Mouse (Mus musculus) embryonic facial prominence, embryonic 13.5 days (tissue): ENCODE data around the gene Nacc1. TPM values are rescaled to one million over a fixed set of nuclear protein-coding genes. Genes with fewer than 3 reads are reported as not detected.

Source experiments
- ATAC-seq: fragments of 200-750 bp; cut with Nextera tagmentation; 2 replicates; pipeline ENCODE4 v1.8.0; 2017; ENCODE audit warnings: low read depth; ENCODE audit not compliant: insufficient number of reproducible peaks, insufficient read depth, low FRiP score, low TSS enrichment
- H3K27ac ChIP-seq: fragments of 300-500 bp; sonication (generic); 2 replicates; pipeline ENCODE4 v1.5.1; 2015; ENCODE audit warnings: moderate library complexity, mild to moderate bottlenecking, inconsistent platforms
- H3K27me3 ChIP-seq: fragments of 300-500 bp; sonication (generic); 2 replicates; pipeline ENCODE4 v1.6.1; 2015; ENCODE audit warnings: mild to moderate bottlenecking, inconsistent platforms
- H3K36me3 ChIP-seq: fragments of 300-500 bp; sonication (generic); 2 replicates; pipeline ENCODE4 v1.6.1; 2015; ENCODE audit warnings: mild to moderate bottlenecking, inconsistent platforms
- H3K4me1 ChIP-seq: fragments of 300-500 bp; sonication (generic); 2 replicates; pipeline ENCODE4 v1.6.1; 2015; ENCODE audit warnings: inconsistent platforms
- H3K4me2 ChIP-seq: fragments of 300-500 bp; sonication (generic); 2 replicates; pipeline ENCODE4 v1.6.1; 2015; ENCODE audit warnings: moderate library complexity, mild to moderate bottlenecking, inconsistent platforms
- H3K4me3 ChIP-seq: fragments of 300-500 bp; sonication (generic); 2 replicates; pipeline ENCODE4 v1.5.1; 2015; ENCODE audit warnings: mild to moderate bottlenecking, inconsistent platforms
- H3K9ac ChIP-seq: fragments of 300-500 bp; sonication (generic); 2 replicates; pipeline ENCODE4 v1.6.1; 2015; ENCODE audit warnings: mild to moderate bottlenecking, inconsistent platforms
- H3K9me3 ChIP-seq: fragments of 300-500 bp; sonication (generic); 2 replicates; pipeline ENCODE4 v1.6.1; 2016; ENCODE audit warnings: inconsistent platforms
- WGBS: fragments of 180-500 bp; shearing (Covaris S2); methylation state at CpG from one replicate; pipeline ENCODE4 v1.1.7; 2015; ENCODE audit warnings: mixed read lengths; 5-methylcytosine and 5-hydroxymethylcytosine counted together
- polyA plus RNA-seq: library from polyadenylated mRNA; unstranded; fragments of >200 nt; fragmentation: Nextera tagmentation; extraction: Ambion mirVana; gene quantifications from 2 replicates; pipeline ENCODE4 v1.2.1, GENCODE M21; 2015

Nacc1 gene
- polyA plus RNA-seq, 1 experiment from 2014 or later = 16.6 TPM

- peaks cover 14% of the 10 kb centered on the region for H3K4me1 ChIP-seq
- 86% methylated on average over 14 of the region's 14 CpGs for WGBS
- H3K4me3 ChIP-seq = no peak overlapping the region
- no peak for ATAC-seq
- H3K27ac ChIP-seq = no peak overlapping the region
- H3K9me3 ChIP-seq = no peaks in the 10 kb centered on the region
- H3K4me2 ChIP-seq = no peak overlapping the region
- peaks cover 16% of the 10 kb centered on the region for H3K27me3 ChIP-seq
- H3K9ac ChIP-seq = no peak overlapping the region
- peaks cover 72% of the 10 kb centered on the region for H3K36me3 ChIP-seq
Measured at GRCm38 (mm10) chr8:84697166-84698130, 9.8 kb upstream of the Nacc1 start.

GRCm38 (mm10) chr8:84695140-84695539 is 7.5 kb upstream of the Nacc1 start:
- Histone ChIP-seq H3K9ac (no peak overlapping the region), H3K36me3 (peaks cover 84% of the 10 kb centered on the region), H3K27me3 (no peaks in the 10 kb centered on the region), H3K9me3 (no peaks in the 10 kb centered on the region), H3K4me1 (peaks cover 6% of the 10 kb centered on the region), H3K4me2 (no peak overlapping the region), H3K27ac (no peak overlapping the region), H3K4me3 (no peak overlapping the region)
- WGBS = 89% methylated on average over 6 of the region's 6 CpGs
- ATAC-seq = no peak

GRCm38 (mm10) chr8:84693332-84693731 is 5.7 kb upstream of the Nacc1 start:
- no peaks in the 10 kb centered on the region for H3K27me3 ChIP-seq

GRCm38 (mm10) chr8:84689091-84689915 is 1.6 kb upstream of the Nacc1 start:
- Histone ChIP-seq H3K27ac (peak overlapping the region; percentile 82), H3K9me3 (no peaks in the 10 kb centered on the region), H3K4me3 (peak overlapping the region; percentile 84), H3K9ac (peak overlapping the region; percentile 87), H3K27me3 (no peaks in the 10 kb centered on the region), H3K36me3 (peaks cover 31% of the 10 kb centered on the region), H3K4me1 (peaks cover 42% of the 10 kb centered on the region), H3K4me2 (peak overlapping the region; percentile 91)
- peak; percentile 77 for ATAC-seq
- WGBS = under 1% methylated on average over 47 of the region's 47 CpGs

More at GRCm38 (mm10) chr8:84693332-84693731, 5.7 kb upstream of the Nacc1 start:
- no peak overlapping the region for H3K27ac ChIP-seq
- H3K4me1 ChIP-seq = peaks cover 15% of the 10 kb centered on the region
- no peak overlapping the region for H3K4me3 ChIP-seq
- H3K9me3 ChIP-seq = no peaks in the 10 kb centered on the region
- H3K9ac ChIP-seq = no peak overlapping the region
- ATAC-seq = no peak
- peaks cover 68% of the 10 kb centered on the region for H3K36me3 ChIP-seq
- H3K4me2 ChIP-seq = no peak overlapping the region
- WGBS = 50% methylated on average over 4 of the region's 4 CpGs

GRCm38 (mm10) chr8:84687003-84687704 is 508 bp downstream of the Nacc1 start:
- Histone ChIP-seq H3K9me3 (no peaks in the 10 kb centered on the region), H3K4me1 (peaks cover 42% of the 10 kb centered on the region), H3K27me3 (no peaks in the 10 kb centered on the region), H3K9ac (peak overlapping the region; percentile 100), H3K4me3 (peak overlapping the region; percentile 100), H3K36me3 (peaks cover 20% of the 10 kb centered on the region), H3K27ac (peak overlapping the region; percentile 95), H3K4me2 (peak overlapping the region; percentile 91)
- ATAC-seq = peak; percentile 39
- 0% methylated on average over 54 of the region's 62 CpGs for WGBS

GRCm38 (mm10) chr8:84686191-84687002 is 1.3 kb downstream of the Nacc1 start, which contains the start of gene Trmt1:
TSS of gene Trmt1 (plus strand) at chr8:84686307.
- H3K4me2 ChIP-seq = peak within 1 kb of the TSS; percentile 91

GRCm38 (mm10) chr8:84684537-84684936 is 3.1 kb downstream of the Nacc1 start:
- ATAC-seq = no peak
- H3K4me1 ChIP-seq = peaks cover 43% of the 10 kb centered on the region

More at GRCm38 (mm10) chr8:84686191-84687002, 1.3 kb downstream of the Nacc1 start, which contains the start of gene Trmt1:
- no peaks in the 10 kb centered on the region for H3K9me3 ChIP-seq
- H3K9ac ChIP-seq = peak within 1 kb of the TSS; percentile 100
- peak within 1 kb of the TSS; percentile 95 for H3K27ac ChIP-seq
- 0 out of 2 replicates have a peak, but pooled peaks have one; percentile 43 for ATAC-seq
- peaks cover 42% of the 10 kb centered on the region for H3K4me1 ChIP-seq
- peaks cover 17% of the 10 kb centered on the region for H3K36me3 ChIP-seq
- 9% methylated on average over 20 of the region's 20 CpGs for WGBS
- H3K27me3 ChIP-seq = no peaks in the 10 kb centered on the region
- peak within 1 kb of the TSS; percentile 100 for H3K4me3 ChIP-seq

GRCm38 (mm10) chr8:84682257-84682656 is 5.4 kb downstream of the Nacc1 start:
- WGBS = 89% methylated on average over 2 of the region's 2 CpGs
- no peaks in the 10 kb centered on the region for H3K27me3 ChIP-seq
- H3K27ac ChIP-seq = no peak overlapping the region
- H3K9ac ChIP-seq = no peak overlapping the region
- no peak overlapping the region for H3K4me2 ChIP-seq
- no peak overlapping the region for H3K4me3 ChIP-seq
- H3K36me3 ChIP-seq = peaks cover 18% of the 10 kb centered on the region; the same call in 1 of the 2 replicates
- H3K9me3 ChIP-seq = no peaks in the 10 kb centered on the region
- peaks cover 30% of the 10 kb centered on the region for H3K4me1 ChIP-seq
- no peak for ATAC-seq

More at GRCm38 (mm10) chr8:84684537-84684936, 3.1 kb downstream of the Nacc1 start:
- Histone ChIP-seq H3K27me3 (no peaks in the 10 kb centered on the region), H3K4me2 (no peak overlapping the region), H3K36me3 (peaks cover 16% of the 10 kb centered on the region; the same call in 1 of the 2 replicates), H3K27ac (no peak overlapping the region), H3K4me3 (no peak overlapping the region), H3K9ac (no peak overlapping the region), H3K9me3 (no peaks in the 10 kb centered on the region)
- 60% methylated on average over 3 of the region's 3 CpGs for WGBS

GRCm38 (mm10) chr8:84681476-84681875 is 6.2 kb downstream of the Nacc1 start:
- Histone ChIP-seq H3K9me3 (no peaks in the 10 kb centered on the region), H3K4me1 (peaks cover 28% of the 10 kb centered on the region), H3K27ac (no peak overlapping the region), H3K27me3 (no peaks in the 10 kb centered on the region), H3K36me3 (peaks cover 24% of the 10 kb centered on the region), H3K9ac (no peak overlapping the region), H3K4me2 (no peak overlapping the region), H3K4me3 (no peak overlapping the region)
- ATAC-seq = no peak
- whole genome bisulfite sequencing = 92% methylated on average over 2 of the region's 2 CpGs

GRCm38 (mm10) chr8:84677305-84677704 is 10.4 kb downstream of the Nacc1 start:
- no peak overlapping the region for H3K4me2 ChIP-seq
- H3K27ac ChIP-seq = no peak overlapping the region
- no peak overlapping the region for H3K4me3 ChIP-seq
- H3K9me3 ChIP-seq = no peaks in the 10 kb centered on the region
- ATAC-seq = no peak
- no peak overlapping the region for H3K9ac ChIP-seq
- H3K36me3 ChIP-seq = peaks cover 54% of the 10 kb centered on the region
- peaks cover 9% of the 10 kb centered on the region for H3K4me1 ChIP-seq
- no peaks in the 10 kb centered on the region for H3K27me3 ChIP-seq
- 93% methylated on average over 5 of the region's 5 CpGs for WGBS
